Mouse (Mus musculus): ENCODE data around the gene Depdc1b.

- TF ChIP-seq POLR2A (IDR thresholded peaks at IDR 0.05; ENCODE audit: control insufficient read depth in 1 of 2, insufficient read depth in 1 of 2, low read depth in 1 of 2, low read length in 2 of 2, poor library complexity in 1 of 2): no peak
- no peak for TF ChIP-seq NRF1 (IDR thresholded peaks at IDR 0.05; ENCODE audit: insufficient read depth, low read depth, low read length, poor library complexity, severe bottlenecking)
- no peak for TF ChIP-seq POLR2AphosphoS2 (IDR thresholded peaks at IDR 0.05; ENCODE audit: low read length)
- TF ChIP-seq CHD2 (IDR thresholded peaks at IDR 0.05; ENCODE audit: low read length): no peak
- TF ChIP-seq CTCF (IDR thresholded peaks at IDR 0.05 in 2 of 3, conservative IDR thresholded peaks at IDR 0.05 in 1 of 3; ENCODE audit: control insufficient read depth in 1 of 3, insufficient read depth in 1 of 3, low read depth in 2 of 3, low read length in 3 of 3, poor library complexity in 1 of 3, severe bottlenecking in 1 of 3): no peak
- no peak for TF ChIP-seq ZNF384 (IDR thresholded peaks at IDR 0.05; ENCODE audit: low read depth, low read length)
- TF ChIP-seq EP300 (IDR thresholded peaks at IDR 0.05; ENCODE audit: low read depth in 1 of 2, low read length in 2 of 2): no peak
Observed at GRCm38 (mm10) chr13:108327047-108327446, 10.9 kb downstream of the Depdc1b start.

Data from MEL (cell line).